Mouse (Mus musculus) spleen, adult 2 months (tissue): ENCODE data around the gene Gm8122. TPM values are rescaled to one million over a fixed set of nuclear protein-coding genes. Genes with fewer than 3 reads are reported as not detected.
"Not testable (repeated sequence)": the region's sequence is repeated elsewhere in the genome, so short reads cannot be mapped to it uniquely, and the experiment has no call there.

Source experiments
- DNase-seq, 2 experiments: peaks; one replicate each; pipeline versions ENCODE4 v3.0.0 to v3.0.0-alpha.2; 2012 to 2021; ENCODE audit warnings: low spot score in 2 of 2, low read depth in 1 of 2
- H3K27ac ChIP-seq: fragments of 200-500 bp; 2 replicates; pipeline ENCODE4 v1.5.1; 2012; ENCODE audit warnings: low read length, inconsistent platforms; ENCODE audit not compliant: insufficient read depth
- H3K27me3 ChIP-seq: fragments of 200-500 bp; 2 replicates; pipeline ENCODE4 v1.6.1; 2012; ENCODE audit warnings: mild to moderate bottlenecking, moderate library complexity, low read length, inconsistent platforms; ENCODE audit not compliant: control insufficient read depth, insufficient read depth
- H3K36me3 ChIP-seq: fragments of 200-500 bp; 2 replicates; pipeline ENCODE4 v1.6.1; 2012; ENCODE audit warnings: mild to moderate bottlenecking, low read length, inconsistent platforms; ENCODE audit not compliant: control insufficient read depth, insufficient read depth
- H3K4me1 ChIP-seq: fragments of 200-500 bp; 2 replicates; pipeline ENCODE4 v1.6.1; 2011; ENCODE audit warnings: inconsistent platforms; ENCODE audit not compliant: control insufficient read depth, insufficient read depth, insufficient read length
- H3K4me3 ChIP-seq: fragments of 200-500 bp; 2 replicates; pipeline ENCODE4 v1.5.1; 2011; ENCODE audit warnings: mild to moderate bottlenecking, inconsistent platforms; ENCODE audit not compliant: insufficient read depth, insufficient read length; ENCODE audit errors: extremely low read depth
- WGBS: fragments of 180-500 bp; shearing (Covaris S2); methylation state at CpG from one replicate; pipeline ENCODE4 v1.1.7; 2018; 5-methylcytosine and 5-hydroxymethylcytosine counted together
- polyA plus RNA-seq: library from polyadenylated mRNA; depleted of rRNA; stranded (reverse); fragments of >200 nt; gene quantifications from 2 replicates; pipeline ENCODE4 v1.2.3, GENCODE M21; 2012; rRNA removed

Gene Gm8122
- polyA plus RNA-seq, 1 experiment, result not detected

- H3K36me3 ChIP-seq, H3K27ac ChIP-seq, H3K27me3 ChIP-seq, H3K4me3 ChIP-seq, H3K4me1 ChIP-seq, DNase-seq: not testable (repeated sequence)
- WGBS, result 71% methylated on average over 1 of the region's 1 CpGs
Observed at GRCm38 (mm10) chr14:43256511-43256910, 21.4 kb upstream of the Gm8122 start.

GRCm38 (mm10) chr14:43250549-43251253 is 15.6 kb upstream of the Gm8122 start:
- DNase-seq, H3K27ac ChIP-seq, H3K36me3 ChIP-seq, H3K4me1 ChIP-seq, H3K4me3 ChIP-seq, H3K27me3 ChIP-seq: not testable (repeated sequence)
- WGBS, result 53% methylated on average over 5 of the region's 6 CpGs

- 43% methylated on average over 10 of the region's 12 CpGs for WGBS
- not testable (repeated sequence) for H3K4me3 ChIP-seq, H3K27ac ChIP-seq, H3K27me3 ChIP-seq, H3K4me1 ChIP-seq, H3K36me3 ChIP-seq
- DNase-seq, result peak in 1 of 2 experiments; percentile 13
Observed at GRCm38 (mm10) chr14:43249611-43250170, 14.6 kb upstream of the Gm8122 start.

- H3K36me3 ChIP-seq, H3K4me1 ChIP-seq, H3K27ac ChIP-seq, H3K27me3 ChIP-seq, H3K4me3 ChIP-seq, DNase-seq: not testable (repeated sequence)
Observed at GRCm38 (mm10) chr14:43237769-43238168, 2.7 kb upstream of the Gm8122 start.

Other genes starting within 250 kb of the Gm8122 start
- not detected in 2 replicates for gene Gm8082, start 241.7 kb downstream of the Gm8122 start, polyA plus RNA-seq
- not detected in 2 replicates for gene Gm10376, start 219.7 kb downstream of the Gm8122 start, polyA plus RNA-seq
- gene Gm8094, start 158.7 kb downstream of the Gm8122 start, polyA plus RNA-seq, result not detected in 2 replicates
- gene Gm8104, start 134.7 kb downstream of the Gm8122 start, polyA plus RNA-seq, result not detected in 2 replicates
- gene Gm7233, start 55.4 kb downstream of the Gm8122 start, polyA plus RNA-seq, result not detected in 2 replicates
- not detected in 2 replicates for gene Gm8126, start 23.3 kb upstream of the Gm8122 start, polyA plus RNA-seq
- not detected in 2 replicates for gene Gm9732, start 39.7 kb upstream of the Gm8122 start, polyA plus RNA-seq
- not detected in 2 replicates for gene Gm8127, start 58.5 kb upstream of the Gm8122 start, polyA plus RNA-seq
- not detected in 2 replicates for gene 1700001F09Rik, start 112.5 kb upstream of the Gm8122 start, polyA plus RNA-seq
- gene Gm8138, start 181.0 kb upstream of the Gm8122 start, polyA plus RNA-seq, result not detected in 2 replicates